Mouse (Mus musculus) MEL (cell line): Measurements from ENCODE around the gene Aifm2. TPM values are rescaled to one million over a fixed set of nuclear protein-coding genes. Genes with fewer than 3 reads are reported as not detected.

Experiments
- DNase-seq: peaks from one replicate; pipeline ENCODE4 v3.0.0; 2011; ENCODE audit warnings: low read depth, low spot score
- H3K27ac ChIP-seq: 2 replicates; pipeline ENCODE4 v1.5.1; 2012; ENCODE audit warnings: low read depth, mild to moderate bottlenecking, control low read depth, low read length, moderate library complexity; ENCODE audit not compliant: control insufficient read depth
- H3K27me3 ChIP-seq, 2 experiments: fragments of 150-350 bp in 1 of 2; sonication (generic) in 1 of 2; 2 replicates each; pipeline ENCODE4 v1.6.1; 2012; ENCODE audit warnings: low read length in 2 of 2, mild to moderate bottlenecking in 2 of 2, improper control_type of control experiment in 1 of 2, moderate library complexity in 1 of 2; ENCODE audit not compliant: insufficient read depth in 2 of 2, control insufficient read depth in 1 of 2
- H3K36me3 ChIP-seq, 2 experiments: 2 replicates each; pipeline ENCODE4 v1.6.1; 2012 to 2014; ENCODE audit warnings: low read length in 2 of 2, improper control_type of control experiment in 1 of 2, inconsistent platforms in 1 of 2, mild to moderate bottlenecking in 1 of 2; ENCODE audit not compliant: insufficient read depth in 2 of 2, control insufficient read depth in 1 of 2
- H3K4me1 ChIP-seq, 2 experiments: fragments of 150-350 bp in 1 of 2; sonication (generic) in 1 of 2; 2 replicates each; pipeline ENCODE4 v1.6.1; 2012; ENCODE audit warnings: low read length in 2 of 2, improper control_type of control experiment in 1 of 2, mild to moderate bottlenecking in 1 of 2; ENCODE audit not compliant: insufficient read depth in 2 of 2, control insufficient read depth in 1 of 2
- H3K4me3 ChIP-seq, 2 experiments: fragments of 150-350 bp in 1 of 2; sonication (generic) in 1 of 2; 2 replicates each; pipeline ENCODE4 v1.5.1; 2012; ENCODE audit warnings: low read depth in 2 of 2, low read length in 2 of 2, mild to moderate bottlenecking in 2 of 2, moderate library complexity in 2 of 2, control low read depth in 1 of 2, improper control_type of control experiment in 1 of 2; ENCODE audit not compliant: control insufficient read depth in 1 of 2, insufficient read depth in 1 of 2
- H3K79me2 ChIP-seq: 2 replicates; pipeline ENCODE4 v1.6.1; 2012; ENCODE audit warnings: mild to moderate bottlenecking, low read length, moderate library complexity; ENCODE audit not compliant: control insufficient read depth, poor library complexity, insufficient read depth
- H3K9ac ChIP-seq: 2 replicates; pipeline ENCODE4 v1.6.1; 2012; ENCODE audit warnings: low read depth, mild to moderate bottlenecking, control low read depth, low read length, moderate library complexity; ENCODE audit not compliant: control insufficient read depth, poor library complexity, severe bottlenecking
- H3K9me3 ChIP-seq: fragments of 150-350 bp; sonication (generic); replicated peaks from 2 replicates; pipeline ENCODE4 v1.6.1; 2012; ENCODE audit warnings: mild to moderate bottlenecking, low read length, improper control_type of control experiment, moderate library complexity; ENCODE audit not compliant: insufficient read depth
- CHD1 ChIP-seq: IDR thresholded peaks from 2 replicates; pipeline ENCODE4 v1.6.1; 2012; ENCODE audit warnings: low read depth, mild to moderate bottlenecking, inconsistent platforms, low read length, improper control_type of control experiment
- KAT2A ChIP-seq: conservative IDR thresholded peaks from 2 replicates; pipeline ENCODE4 v1.6.1; 2012; ENCODE audit warnings: low read depth, low read length, improper control_type of control experiment, inconsistent platforms
- MYB ChIP-seq: IDR thresholded peaks from 2 replicates; pipeline ENCODE4 v1.6.1; 2011; ENCODE audit warnings: mild to moderate bottlenecking, low read depth, low read length, improper control_type of control experiment
- MYC ChIP-seq: IDR thresholded peaks from 2 replicates; pipeline ENCODE4 v1.6.1; 2011; ENCODE audit warnings: low read depth, mild to moderate bottlenecking, low read length, improper control_type of control experiment, moderate library complexity
- USF1 ChIP-seq: IDR thresholded peaks from 2 replicates; pipeline ENCODE4 v1.6.1; 2014; ENCODE audit warnings: low read depth, mild to moderate bottlenecking, inconsistent platforms, low read length, improper control_type of control experiment, moderate library complexity
- USF2 ChIP-seq, 2 experiments: IDR thresholded peaks; 2 replicates each; pipeline ENCODE4 v1.6.1; 2011 to 2012; ENCODE audit warnings: improper control_type of control experiment in 2 of 2, low read length in 2 of 2, borderline replicate concordance in 1 of 2, inconsistent platforms in 1 of 2, low read depth in 1 of 2, mild to moderate bottlenecking in 1 of 2; ENCODE audit not compliant: insufficient read depth in 1 of 2
- polyA plus RNA-seq, 2 experiments: library from polyadenylated mRNA; stranded (reverse) in 1 of 2; unstranded in 1 of 2; fragments of >175 nt in 1 of 2; fragments of >200 nt in 1 of 2; gene quantifications; 2 replicates each; pipeline versions ENCODE4 v1.2.1 to v1.2.4; 2012; ENCODE audit warnings: low replicate concordance in 2 of 2, low read depth in 1 of 2; ENCODE audit not compliant: insufficient read length in 2 of 2, insufficient read depth in 1 of 2, missing spikeins in 1 of 2
- total RNA-seq: library from RNA; depleted of rRNA; stranded (reverse); fragments of 300-350 nt; gene quantifications from 2 replicates; pipeline ENCODE4 v1.2.3, GENCODE M21; 2012; rRNA removed

The Aifm2 gene
- total and polyA plus RNA-seq, 3 experiments: 13.4 to 17.7 TPM; not detected in 1

DNA sequence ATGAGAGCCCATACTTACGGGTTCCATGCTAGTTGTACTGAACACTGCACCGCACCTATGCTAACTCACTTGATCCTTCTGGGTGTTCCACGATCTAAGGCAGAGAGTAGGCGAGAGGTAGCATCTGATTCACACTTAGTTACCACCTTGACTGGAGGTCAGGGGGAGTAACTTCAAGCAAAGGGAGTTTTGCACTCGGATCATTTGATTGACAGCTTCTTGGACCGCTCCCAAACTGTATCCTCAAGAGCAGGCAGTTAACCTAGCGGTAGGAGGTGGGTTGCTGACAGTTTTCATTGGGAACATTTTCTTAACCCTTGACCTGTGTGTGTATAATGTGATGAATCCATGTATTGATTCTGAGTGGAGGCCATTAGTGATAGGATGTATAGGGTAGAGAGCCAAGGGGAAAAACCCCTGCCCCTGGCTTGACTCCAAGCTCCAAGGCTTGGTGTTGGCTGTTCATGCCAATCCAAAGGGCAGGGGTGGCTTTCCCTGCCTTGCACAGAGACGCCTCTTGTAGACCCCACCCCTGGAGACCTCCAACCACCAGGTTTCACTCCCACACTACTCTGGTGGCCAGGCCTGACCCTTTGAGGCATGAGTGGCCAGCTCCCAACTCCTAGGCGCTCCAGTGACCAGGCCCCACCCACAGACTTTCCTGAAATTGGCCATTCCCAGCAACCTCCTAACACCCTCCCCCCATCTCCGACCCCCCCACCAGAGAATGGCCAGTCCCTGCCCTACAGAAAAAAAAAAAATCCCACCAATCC, 72.7 kb downstream of the Aifm2 start:
- Histone ChIP-seq H3K27ac (no peak overlapping the region), H3K36me3 (no peaks in the 10 kb centered on the region), H3K4me1 (no peaks in the 10 kb centered on the region), H3K9me3 (no peaks in the 10 kb centered on the region), H3K27me3 (no peaks in the 10 kb centered on the region), H3K79me2 (no peaks in the 10 kb centered on the region), H3K4me3 (no peak overlapping the region), H3K9ac (no peak overlapping the region)
- DNase-seq: no peak
- no peak for TF ChIP-seq USF2 (IDR thresholded peaks at IDR 0.05; ENCODE audit: borderline replicate concordance in 1 of 2, insufficient read depth in 1 of 2, low read depth in 1 of 2, low read length in 2 of 2)

DNA sequence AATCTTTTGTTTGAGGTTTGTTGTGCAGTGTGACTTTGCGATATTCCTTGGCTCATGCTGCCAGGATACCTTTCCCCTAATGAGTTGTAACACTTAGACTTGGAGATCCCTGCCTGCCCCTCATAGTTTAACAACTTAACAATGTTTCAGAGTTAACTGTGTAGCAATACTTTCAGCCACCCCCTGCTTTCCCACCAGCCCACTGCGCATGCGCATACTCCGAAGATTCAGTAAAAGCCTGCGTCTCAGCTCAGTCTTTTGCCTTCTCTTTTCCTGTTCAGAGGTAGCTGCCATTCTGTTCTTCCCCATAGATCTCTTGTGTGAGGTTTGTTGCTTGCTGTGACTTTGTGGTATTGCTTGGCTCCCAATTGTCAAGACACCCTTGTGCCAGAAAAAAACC, 73.4 kb downstream of the Aifm2 start:
- no peaks in the 10 kb centered on the region for H3K9me3 ChIP-seq
- no peaks in the 10 kb centered on the region for H3K27me3 ChIP-seq
- DNase-seq: no peak
- no peaks in the 10 kb centered on the region for H3K4me1 ChIP-seq
- H3K4me3 ChIP-seq: no peak overlapping the region
- no peak overlapping the region for H3K9ac ChIP-seq
- TF ChIP-seq USF1 (no peak), KAT2A (no peak), MYB (no peak), MYC (no peak), CHD1 (no peak)
- H3K36me3 ChIP-seq: no peaks in the 10 kb centered on the region
- H3K27ac ChIP-seq: no peak overlapping the region
- no peaks in the 10 kb centered on the region for H3K79me2 ChIP-seq

Other genes with a start within 250 kb of the Aifm2 start
- 7.3 and 7.6 TPM in 2 replicates for gene Lrrc20, start 239.5 kb upstream of the Aifm2 start, total RNA-seq
- 10 to 100 TPM in 1 of 2 experiments, not detected in 1; 14.7 TPM for gene Lrrc20, start 239.5 kb upstream of the Aifm2 start, polyA plus RNA-seq
- gene Npffr1, start 119.8 kb upstream of the Aifm2 start, total RNA-seq: not detected in 2 replicates
- not detected for gene Npffr1, start 119.8 kb upstream of the Aifm2 start, polyA plus RNA-seq
- gene Ppa1, start 66.7 kb upstream of the Aifm2 start, total RNA-seq: 201 and 211 TPM in 2 replicates
- 100 to 1,000 TPM in 1 of 2 experiments, not detected in 1; 197 TPM for gene Ppa1, start 66.7 kb upstream of the Aifm2 start, polyA plus RNA-seq
- gene Sar1a, start 35.0 kb upstream of the Aifm2 start, total RNA-seq: 114 and 135 TPM in 2 replicates
- 100 to 1,000 TPM in 1 of 2 experiments, not detected in 1; 133 TPM for gene Sar1a, start 35.0 kb upstream of the Aifm2 start, polyA plus RNA-seq
- gene Tysnd1, start 19.7 kb upstream of the Aifm2 start, total RNA-seq: 59.8 and 72.7 TPM in 2 replicates
- gene Tysnd1, start 19.7 kb upstream of the Aifm2 start, polyA plus RNA-seq: 100 to 1,000 TPM in 1 of 2 experiments, not detected in 1; 119 TPM
- gene H2afy2, start 68.9 kb downstream of the Aifm2 start, total RNA-seq: 0.07 TPM in 1 of 2 replicates, not detected in the other
- under 1 TPM in 1 of 2 experiments, not detected in 1; 0.25 TPM for gene H2afy2, start 68.9 kb downstream of the Aifm2 start, polyA plus RNA-seq